Mouse (Mus musculus) heart, embryonic 11.5 days (tissue): ENCODE data around the gene 4930452B06Rik. TPM values are rescaled to one million over a fixed set of nuclear protein-coding genes. Genes with fewer than 3 reads are reported as not detected.
"Not testable (repeated sequence)": the region's sequence is repeated elsewhere in the genome, so short reads cannot be mapped to it uniquely, and the experiment has no call there.

Experiments used
- ATAC-seq: fragments of 200-750 bp; cut with Nextera tagmentation; replicated peaks from 2 replicates; pipeline ENCODE4 v1.8.0; 2017; ENCODE audit warnings: moderate library complexity; ENCODE audit not compliant: insufficient number of reproducible peaks, low FRiP score, low TSS enrichment
- H3K27ac ChIP-seq: fragments of 300-500 bp; sonication (generic); 2 replicates; pipeline ENCODE4 v1.5.1; 2014; ENCODE audit warnings: mild to moderate bottlenecking, low read depth, low read length
- H3K27me3 ChIP-seq: fragments of 300-500 bp; sonication (generic); 2 replicates; pipeline ENCODE4 v1.6.1; 2014; ENCODE audit warnings: mild to moderate bottlenecking, low read length, mixed read lengths; ENCODE audit not compliant: control insufficient read depth, insufficient read depth
- H3K36me3 ChIP-seq: fragments of 300-500 bp; sonication (generic); 2 replicates; pipeline ENCODE4 v1.6.1; 2014; ENCODE audit warnings: mild to moderate bottlenecking, low read length, moderate library complexity, mixed read lengths; ENCODE audit not compliant: control insufficient read depth, insufficient read depth
- H3K4me1 ChIP-seq: fragments of 300-500 bp; sonication (generic); 2 replicates; pipeline ENCODE4 v1.6.1; 2014; ENCODE audit warnings: low read length; ENCODE audit not compliant: control insufficient read depth, insufficient read depth
- H3K4me2 ChIP-seq: fragments of 300-500 bp; sonication (generic); 2 replicates; pipeline ENCODE4 v1.6.1; 2014; ENCODE audit warnings: mild to moderate bottlenecking, moderate library complexity
- H3K4me3 ChIP-seq: fragments of 300-500 bp; sonication (generic); 2 replicates; pipeline ENCODE4 v1.5.1; 2014; ENCODE audit warnings: low read depth, low read length
- H3K9ac ChIP-seq: fragments of 300-500 bp; sonication (generic); 2 replicates; pipeline ENCODE4 v1.6.1; 2014; ENCODE audit warnings: mild to moderate bottlenecking, low read depth, low read length, moderate library complexity
- H3K9me3 ChIP-seq: fragments of 300-500 bp; sonication (generic); replicated peaks from 2 replicates; pipeline ENCODE4 v1.6.1; 2016; ENCODE audit warnings: low read length; ENCODE audit not compliant: control insufficient read depth
- WGBS: fragments of 180-500 bp; shearing (Covaris S2); extraction: QIAGEN DNeasy Blood & Tissue Kit; methylation state at CpG from one replicate; pipeline ENCODE4 v1.1.7; 2014; ENCODE audit not compliant: insufficient replicate concordance; 5-methylcytosine and 5-hydroxymethylcytosine counted together
- polyA plus RNA-seq: library from polyadenylated mRNA; unstranded; fragments of >200 nt; fragmentation: Nextera tagmentation; extraction: Ambion mirVana; gene quantifications from 2 replicates; pipeline ENCODE4 v1.2.1, GENCODE M21; 2014

The 4930452B06Rik gene
- polyA plus RNA-seq, 1 experiment from 2014 or later: 19.2 TPM

- WGBS: 87% methylated on average over 5 of the region's 5 CpGs
- Histone ChIP-seq H3K27ac (no peak overlapping the region), H3K9me3 (no peaks in the 10 kb centered on the region), H3K9ac (no peak overlapping the region), H3K4me2 (no peak overlapping the region), H3K27me3 (no peaks in the 10 kb centered on the region), H3K4me3 (no peak overlapping the region), H3K4me1 (no peaks in the 10 kb centered on the region), H3K36me3 (no peaks in the 10 kb centered on the region)
- no peak for ATAC-seq
Measured at GRCm38 (mm10) chr14:8628406-8628805, 37.6 kb downstream of the 4930452B06Rik start.

GRCm38 (mm10) chr14:8627481-8627880 lies 38.6 kb downstream of the 4930452B06Rik start:
- Histone ChIP-seq H3K4me3 (no peak overlapping the region), H3K27ac (no peak overlapping the region), H3K9me3 (no peaks in the 10 kb centered on the region), H3K9ac (no peak overlapping the region), H3K4me2 (no peak overlapping the region), H3K4me1 (no peaks in the 10 kb centered on the region), H3K36me3 (no peaks in the 10 kb centered on the region), H3K27me3 (no peaks in the 10 kb centered on the region)
- 70% methylated on average over 4 of the region's 4 CpGs for WGBS
- ATAC-seq: no peak

- Histone ChIP-seq H3K27ac (no peak overlapping the region), H3K4me2 (no peak overlapping the region), H3K27me3 (no peaks in the 10 kb centered on the region), H3K4me3 (no peak overlapping the region), H3K9me3 (no peaks in the 10 kb centered on the region), H3K9ac (no peak overlapping the region), H3K4me1 (no peaks in the 10 kb centered on the region), H3K36me3 (no peaks in the 10 kb centered on the region)
- ATAC-seq: no peak
- WGBS: 41% methylated on average over 6 of the region's 6 CpGs
Measured at GRCm38 (mm10) chr14:8621164-8621563, 44.9 kb downstream of the 4930452B06Rik start.

GRCm38 (mm10) chr14:8620580-8620979 lies 45.5 kb downstream of the 4930452B06Rik start:
- H3K9ac ChIP-seq: no peak overlapping the region
- H3K4me1 ChIP-seq: no peaks in the 10 kb centered on the region
- no peak overlapping the region for H3K27ac ChIP-seq
- no peak for ATAC-seq
- no peak overlapping the region for H3K4me2 ChIP-seq
- no peaks in the 10 kb centered on the region for H3K36me3 ChIP-seq
- H3K27me3 ChIP-seq: no peaks in the 10 kb centered on the region
- H3K9me3 ChIP-seq: no peaks in the 10 kb centered on the region
- 81% methylated on average over 5 of the region's 5 CpGs for WGBS
- H3K4me3 ChIP-seq: no peak overlapping the region

- H3K4me3 ChIP-seq: no peak overlapping the region
- no peaks in the 10 kb centered on the region for H3K9me3 ChIP-seq
- H3K4me1 ChIP-seq: no peaks in the 10 kb centered on the region
- no peak overlapping the region for H3K9ac ChIP-seq
- ATAC-seq: no peak
- H3K27ac ChIP-seq: no peak overlapping the region
- H3K27me3 ChIP-seq: no peaks in the 10 kb centered on the region
- WGBS: 68% methylated on average over 7 of the region's 7 CpGs
- no peak overlapping the region for H3K4me2 ChIP-seq
- no peaks in the 10 kb centered on the region for H3K36me3 ChIP-seq
Measured at GRCm38 (mm10) chr14:8615636-8616035, 50.4 kb downstream of the 4930452B06Rik start.

GRCm38 (mm10) chr14:8614430-8614829 lies 51.6 kb downstream of the 4930452B06Rik start:
- not testable (repeated sequence) for ATAC-seq, H3K4me1 ChIP-seq, H3K9ac ChIP-seq, H3K4me2 ChIP-seq, H3K9me3 ChIP-seq, H3K27ac ChIP-seq, H3K36me3 ChIP-seq, H3K27me3 ChIP-seq, H3K4me3 ChIP-seq
- 80% methylated on average over 1 of the region's 1 CpGs for WGBS

GRCm38 (mm10) chr14:8612080-8612479 lies 54.0 kb downstream of the 4930452B06Rik start:
- ATAC-seq: no peak
- Histone ChIP-seq H3K27ac (no peak overlapping the region), H3K9ac (no peak overlapping the region), H3K4me2 (no peak overlapping the region), H3K9me3 (no peaks in the 10 kb centered on the region), H3K4me3 (no peak overlapping the region), H3K36me3 (no peaks in the 10 kb centered on the region), H3K27me3 (no peaks in the 10 kb centered on the region), H3K4me1 (no peaks in the 10 kb centered on the region)

GRCm38 (mm10) chr14:8610108-8610507 lies 55.9 kb downstream of the 4930452B06Rik start:
- ATAC-seq: no peak
- no peak overlapping the region for H3K4me2 ChIP-seq
- H3K36me3 ChIP-seq: no peaks in the 10 kb centered on the region
- WGBS: 60% methylated on average over 3 of the region's 3 CpGs
- no peaks in the 10 kb centered on the region for H3K9me3 ChIP-seq
- no peak overlapping the region for H3K27ac ChIP-seq
- H3K4me3 ChIP-seq: no peak overlapping the region
- no peaks in the 10 kb centered on the region for H3K27me3 ChIP-seq
- H3K9ac ChIP-seq: no peak overlapping the region
- no peaks in the 10 kb centered on the region for H3K4me1 ChIP-seq

GRCm38 (mm10) chr14:8608559-8609171 lies 57.4 kb downstream of the 4930452B06Rik start:
- no peaks in the 10 kb centered on the region for H3K27me3 ChIP-seq
- H3K9ac ChIP-seq: no peak overlapping the region
- no peak for ATAC-seq
- no peaks in the 10 kb centered on the region for H3K9me3 ChIP-seq
- no peak overlapping the region for H3K4me2 ChIP-seq
- H3K4me1 ChIP-seq: no peaks in the 10 kb centered on the region
- 6% methylated on average over 3 of the region's 3 CpGs for WGBS
- no peaks in the 10 kb centered on the region for H3K36me3 ChIP-seq
- H3K4me3 ChIP-seq: no peak overlapping the region
- H3K27ac ChIP-seq: no peak overlapping the region
